Mouse (Mus musculus): ENCODE data around the gene Als2cl. TPM values are rescaled to one million over a fixed set of nuclear protein-coding genes. Genes with fewer than 3 reads are reported as not detected.

Als2cl gene
- total and polyA plus RNA-seq, 3 experiments, result not detected

- ATAC-seq (ENCODE audit: extremely low read depth, insufficient number of reproducible peaks, low FRiP score, poor library complexity, severe bottlenecking), result no peak
- Histone ChIP-seq H3K4me3 (ENCODE audit: low read depth, low read length) (no peak overlapping the region), H3K27me3 (ENCODE audit: insufficient read depth, low read length) (peaks cover 15% of the 10 kb centered on the region), H3K9me3 (replicated peaks) (no peaks in the 10 kb centered on the region), H3K36me3 (replicated peaks) (no peaks in the 10 kb centered on the region), H3K4me1 (ENCODE audit: insufficient read depth, low read depth, low read length) (no peaks in the 10 kb centered on the region)
- TF ChIP-seq TAL1 (conservative IDR thresholded peaks at IDR 0.05; ENCODE audit: low read depth, low read length) (no peak), GATA1 (IDR thresholded peaks at IDR 0.05; ENCODE audit: borderline replicate concordance, low read length) (no peak), POLR2AphosphoS5 (IDR thresholded peaks at IDR 0.05; ENCODE audit: insufficient replicate concordance, low read depth, low read length) (no peak), CTCF (IDR thresholded peaks at IDR 0.05; ENCODE audit: low read depth, low read length) (no peak), GATA2 (IDR thresholded peaks at IDR 0.05; ENCODE audit: borderline replicate concordance, low read depth, low read length) (no peak)
- DNase-seq (ENCODE audit: low spot score), result no peak
Measured at GRCm38 (mm10) chr9:110841438-110841837, 38.2 kb upstream of the Als2cl start.

DNA sequence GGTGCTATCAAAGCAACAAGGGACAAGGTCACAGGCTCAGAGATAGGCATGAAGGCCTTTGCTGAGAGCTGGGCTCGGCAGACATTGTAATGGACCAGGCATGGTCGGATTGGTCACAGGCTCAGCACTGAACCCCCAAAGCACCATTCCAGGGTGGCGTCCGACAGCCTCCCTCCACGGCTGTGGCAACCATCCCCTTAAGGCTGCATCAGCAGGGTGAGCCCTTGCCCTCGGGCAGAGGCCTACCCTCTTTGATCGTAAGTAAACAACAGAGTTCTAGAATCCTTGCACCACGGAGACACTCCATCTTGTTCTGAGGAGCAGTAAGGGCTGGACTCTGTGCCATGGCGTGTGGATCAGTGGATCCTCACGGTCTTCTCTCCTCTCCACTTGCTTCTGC, 35.5 kb upstream of the Als2cl start, which contains the start of gene Prss46:
Gene Prss46 (plus strand): TSS at position 301 of the 400 bp plus-strand sequence.
- no peak for ATAC-seq (ENCODE audit: extremely low read depth, insufficient number of reproducible peaks, low FRiP score, poor library complexity, severe bottlenecking)
- H3K36me3 ChIP-seq (replicated peaks), result no peaks in the 10 kb centered on the region
- no peak for TF ChIP-seq TAL1 (conservative IDR thresholded peaks at IDR 0.05; ENCODE audit: low read depth, low read length)
- no peaks in the 10 kb centered on the region for H3K9me3 ChIP-seq (replicated peaks)
- no peaks in the 10 kb centered on the region for H3K4me1 ChIP-seq (ENCODE audit: insufficient read depth, low read depth, low read length)
- peaks cover 12% of the 10 kb centered on the region for H3K27me3 ChIP-seq (ENCODE audit: insufficient read depth, low read length)
- no peak for DNase-seq (ENCODE audit: low spot score)
- H3K4me3 ChIP-seq (ENCODE audit: low read depth, low read length), result no peak within 1 kb of the TSS

- DNase-seq (ENCODE audit: low spot score) (no peak), ATAC-seq (ENCODE audit: extremely low read depth, insufficient number of reproducible peaks, low FRiP score, poor library complexity, severe bottlenecking) (no peak)
- no peaks in the 10 kb centered on the region for H3K9me3 ChIP-seq (replicated peaks)
- no peaks in the 10 kb centered on the region for H3K4me1 ChIP-seq (ENCODE audit: insufficient read depth, low read depth, low read length)
- TF ChIP-seq GATA2 (IDR thresholded peaks at IDR 0.05; ENCODE audit: borderline replicate concordance, low read depth, low read length) (no peak), TAL1 (conservative IDR thresholded peaks at IDR 0.05; ENCODE audit: low read depth, low read length) (no peak), CTCF (IDR thresholded peaks at IDR 0.05; ENCODE audit: low read depth, low read length) (no peak), POLR2AphosphoS5 (IDR thresholded peaks at IDR 0.05; ENCODE audit: insufficient replicate concordance, low read depth, low read length) (no peak), GATA1 (IDR thresholded peaks at IDR 0.05; ENCODE audit: borderline replicate concordance, low read length) (no peak)
- H3K36me3 ChIP-seq (replicated peaks), result no peaks in the 10 kb centered on the region
- H3K4me3 ChIP-seq (ENCODE audit: low read depth, low read length), result no peak overlapping the region
- H3K27me3 ChIP-seq (ENCODE audit: insufficient read depth, low read length), result peaks cover 7% of the 10 kb centered on the region; the same call in 1 of the 2 replicates
Measured at GRCm38 (mm10) chr9:110849162-110849561, 30.5 kb upstream of the Als2cl start.

DNA sequence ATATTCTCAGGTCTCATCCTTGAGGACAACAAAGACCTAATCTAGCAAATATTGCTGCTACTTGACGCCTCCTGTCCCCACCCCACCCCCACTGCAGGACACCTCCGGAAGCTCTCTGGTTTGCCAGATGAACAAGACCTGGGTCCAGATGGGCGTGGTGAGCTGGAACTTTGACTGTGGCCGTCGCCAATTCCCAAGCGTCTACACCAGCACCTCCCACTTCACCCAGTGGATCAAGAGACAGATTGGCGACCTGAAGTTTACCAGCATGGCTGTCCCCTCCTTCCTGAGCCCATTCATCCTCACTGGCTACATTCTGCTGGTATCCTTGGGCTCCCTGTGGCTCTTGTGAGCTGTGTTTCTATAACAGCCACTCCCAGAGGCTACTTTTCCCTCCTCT, 23.8 kb upstream of the Als2cl start:
- ATAC-seq (ENCODE audit: extremely low read depth, insufficient number of reproducible peaks, low FRiP score, poor library complexity, severe bottlenecking) (no peak), DNase-seq (ENCODE audit: low spot score) (no peak)
- Histone ChIP-seq H3K27me3 (ENCODE audit: insufficient read depth, low read length) (peaks cover 8% of the 10 kb centered on the region), H3K4me1 (ENCODE audit: insufficient read depth, low read depth, low read length) (no peaks in the 10 kb centered on the region), H3K4me3 (ENCODE audit: low read depth, low read length) (no peak overlapping the region), H3K9me3 (replicated peaks) (no peaks in the 10 kb centered on the region), H3K36me3 (replicated peaks) (no peaks in the 10 kb centered on the region)
- TF ChIP-seq POLR2AphosphoS5 (IDR thresholded peaks at IDR 0.05; ENCODE audit: insufficient replicate concordance, low read depth, low read length) (no peak), TAL1 (conservative IDR thresholded peaks at IDR 0.05; ENCODE audit: low read depth, low read length) (no peak), GATA2 (IDR thresholded peaks at IDR 0.05; ENCODE audit: borderline replicate concordance, low read depth, low read length) (no peak), CTCF (IDR thresholded peaks at IDR 0.05; ENCODE audit: low read depth, low read length) (no peak), GATA1 (IDR thresholded peaks at IDR 0.05; ENCODE audit: borderline replicate concordance, low read length) (no peak)

DNA sequence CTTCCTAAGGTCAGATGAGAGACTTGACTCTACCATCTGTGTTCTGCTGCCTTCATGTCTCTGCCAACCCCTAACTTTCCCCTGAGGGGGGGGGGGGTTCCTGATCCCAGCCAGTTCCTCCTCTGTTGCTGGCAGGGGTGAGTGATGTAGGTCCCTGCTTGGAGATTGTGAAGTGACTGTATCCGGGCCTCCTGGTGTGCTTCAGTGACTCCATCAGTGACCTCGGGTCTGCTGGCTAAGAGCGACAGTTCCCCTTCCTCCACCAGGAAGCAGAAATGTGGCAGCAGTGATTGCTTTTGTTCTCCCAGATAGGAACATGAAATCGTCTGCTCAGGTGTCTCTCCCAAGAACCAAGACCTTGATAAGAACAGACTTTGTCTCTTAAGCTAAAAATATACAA, 22.8 kb upstream of the Als2cl start:
- Histone ChIP-seq H3K27me3 (ENCODE audit: insufficient read depth, low read length) (peaks cover 11% of the 10 kb centered on the region), H3K36me3 (replicated peaks) (no peaks in the 10 kb centered on the region), H3K9me3 (replicated peaks) (no peaks in the 10 kb centered on the region), H3K4me3 (ENCODE audit: low read depth, low read length) (no peak overlapping the region), H3K4me1 (ENCODE audit: insufficient read depth, low read depth, low read length) (no peaks in the 10 kb centered on the region)
- no peak for DNase-seq (ENCODE audit: low spot score)
- TF ChIP-seq POLR2AphosphoS5 (IDR thresholded peaks at IDR 0.05; ENCODE audit: insufficient replicate concordance, low read depth, low read length) (no peak), CTCF (IDR thresholded peaks at IDR 0.05; ENCODE audit: low read depth, low read length) (no peak), TAL1 (conservative IDR thresholded peaks at IDR 0.05; ENCODE audit: low read depth, low read length) (no peak), GATA1 (IDR thresholded peaks at IDR 0.05; ENCODE audit: borderline replicate concordance, low read length) (no peak), GATA2 (IDR thresholded peaks at IDR 0.05; ENCODE audit: borderline replicate concordance, low read depth, low read length) (no peak)
- no peak for ATAC-seq (ENCODE audit: extremely low read depth, insufficient number of reproducible peaks, low FRiP score, poor library complexity, severe bottlenecking)

- H3K9me3 ChIP-seq (replicated peaks), result no peaks in the 10 kb centered on the region
- H3K36me3 ChIP-seq (replicated peaks), result no peaks in the 10 kb centered on the region
- no peak for TF ChIP-seq POLR2AphosphoS5 (IDR thresholded peaks at IDR 0.05; ENCODE audit: insufficient replicate concordance, low read depth, low read length)
- no peak for TF ChIP-seq GATA1 (IDR thresholded peaks at IDR 0.05; ENCODE audit: borderline replicate concordance, low read length)
- TF ChIP-seq TAL1 (conservative IDR thresholded peaks at IDR 0.05; ENCODE audit: low read depth, low read length), result no peak
- no peak for TF ChIP-seq GATA2 (IDR thresholded peaks at IDR 0.05; ENCODE audit: borderline replicate concordance, low read depth, low read length)
- no peak for TF ChIP-seq CTCF (IDR thresholded peaks at IDR 0.05; ENCODE audit: low read depth, low read length)
- no peak within 1 kb of the TSS for H3K4me3 ChIP-seq (ENCODE audit: low read depth, low read length)
- ATAC-seq (ENCODE audit: extremely low read depth, insufficient number of reproducible peaks, low FRiP score, poor library complexity, severe bottlenecking), result no peak
- H3K4me1 ChIP-seq (ENCODE audit: insufficient read depth, low read depth, low read length), result no peaks in the 10 kb centered on the region
- peaks cover 14% of the 10 kb centered on the region for H3K27me3 ChIP-seq (ENCODE audit: insufficient read depth, low read length)
- DNase-seq (ENCODE audit: low spot score), result no peak
Measured at GRCm38 (mm10) chr9:110857781-110858472, 21.7 kb upstream of the Als2cl start, which contains the start of gene Prss50. Gene Prss50, plus strand, starts transcription at chr9:110857967.

Measured in G1E (cell line).